28 mouse cellular contexts compared by ENCODE assay signal in genomic region chr2:109972310-109972709, GRCm38 (mm10).
"Had no signal": no experiment of that assay in that cellular context is flagged by ENCODE, and none has a peak within 500 bp of the region (broad histone marks: within the 10 kb centered on the region; RNA-seq: fewer than 3 reads in every experiment).

No protein-coding gene starts in this region.

- DNase-seq: cerebellum, adult 2 months; cerebellum, adult 8-10 months; cerebellum, adult 9-10 months; cerebellum, adult 9-11 months; cerebellum, postnatal 10 days; cerebellum, postnatal 14 days; cerebellum, postnatal 25 days; cerebellum, postnatal 36 days; embryo, embryonic 11 days; forebrain, postnatal 0 days; gastrocnemius, adult 2 months; gastrocnemius, postnatal 10 days; gastrocnemius, postnatal 14 days; gastrocnemius, postnatal 25 days; gastrocnemius, postnatal 36 days; heart, adult 11 months; heart, adult 18-20 months; heart, adult 2 months had no signal

- H3K9me3 ChIP-seq: embryonic facial prominence, embryonic 13.5 days; embryonic facial prominence, embryonic 15.5 days; forebrain, embryonic 12.5 days; forebrain, embryonic 13.5 days; forebrain, embryonic 15.5 days; heart, embryonic 10.5 days had no signal

- H3K36me3 ChIP-seq: forebrain, embryonic 12.5 days; forebrain, embryonic 15.5 days; heart, embryonic 10.5 days had no signal

- H3K4me3 ChIP-seq: embryonic facial prominence, embryonic 13.5 days; embryonic facial prominence, embryonic 15.5 days; erythroblast, embryonic 14.5 days; forebrain, embryonic 12.5 days; forebrain, embryonic 13.5 days; forebrain, embryonic 15.5 days; gastrocnemius, adult 2 months; heart, adult 2 months; heart, embryonic 10.5 days had no signal

- ATAC-seq: forebrain, embryonic 13.5 days; forebrain, embryonic 14.5 days; forebrain, embryonic 15.5 days; forebrain, embryonic 16.5 days; forebrain, postnatal 0 days had no signal

- H3K4me2 ChIP-seq: embryonic facial prominence, embryonic 13.5 days; embryonic facial prominence, embryonic 15.5 days; forebrain, embryonic 12.5 days; forebrain, embryonic 13.5 days; forebrain, embryonic 15.5 days; heart, embryonic 11.5 days had no signal

- H3K4me1 ChIP-seq: forebrain, embryonic 12.5 days; forebrain, embryonic 13.5 days; forebrain, embryonic 15.5 days had no signal

- H3K9ac ChIP-seq: embryonic facial prominence, embryonic 13.5 days; embryonic facial prominence, embryonic 15.5 days; forebrain, embryonic 12.5 days; forebrain, embryonic 13.5 days; forebrain, embryonic 15.5 days; forebrain, postnatal 0 days had no signal

- H3K27ac ChIP-seq: embryonic facial prominence, embryonic 15.5 days; forebrain, embryonic 12.5 days; forebrain, embryonic 13.5 days; forebrain, embryonic 15.5 days; heart, adult 2 months; heart, embryonic 10.5 days had no signal

- H3K27me3 ChIP-seq: embryonic facial prominence, embryonic 13.5 days; embryonic facial prominence, embryonic 15.5 days had no signal
